Mouse (Mus musculus) c-Kit-positive CD71-positive TER-119-negative erythroid progenitor cells, embryonic 14.5 days (primary cell): ENCODE results near the gene Camta1.

Experiments used
- DNase-seq: peaks from one replicate; pipeline ENCODE4 v3.0.0-alpha.2; 2013; ENCODE audit warnings: low read depth

Gene Camta1

GRCm38 (mm10) chr4:151860441-151861331 is 990 bp downstream of the Camta1 start:
- peak; percentile 31 for DNase-seq

- DNase-seq, result no peak
Observed at GRCm38 (mm10) chr4:151859275-151859674, 2.4 kb downstream of the Camta1 start.

GRCm38 (mm10) chr4:151853949-151854348 is 7.7 kb downstream of the Camta1 start:
- peak; percentile 39 for DNase-seq

GRCm38 (mm10) chr4:151851179-151851578 is 10.5 kb downstream of the Camta1 start:
- DNase-seq, result peak; percentile 62

GRCm38 (mm10) chr4:151842591-151842990 is 19.1 kb downstream of the Camta1 start:
- DNase-seq, result no peak

GRCm38 (mm10) chr4:151838518-151838917 is 23.2 kb downstream of the Camta1 start:
- no peak for DNase-seq

- no peak for DNase-seq
Observed at GRCm38 (mm10) chr4:151835860-151836259, 25.8 kb downstream of the Camta1 start.

GRCm38 (mm10) chr4:151834536-151834935 is 27.1 kb downstream of the Camta1 start:
- no peak for DNase-seq

- DNase-seq, result no peak
Observed at GRCm38 (mm10) chr4:151833940-151834449, 27.7 kb downstream of the Camta1 start.

- DNase-seq, result no peak
Observed at GRCm38 (mm10) chr4:151827840-151828239, 33.8 kb downstream of the Camta1 start.

GRCm38 (mm10) chr4:151827356-151827755 is 34.3 kb downstream of the Camta1 start:
- DNase-seq, result no peak

GRCm38 (mm10) chr4:151823963-151824362 is 37.7 kb downstream of the Camta1 start:
- DNase-seq, result no peak

- DNase-seq, result no peak
Observed at GRCm38 (mm10) chr4:151822986-151823385, 38.7 kb downstream of the Camta1 start.

- no peak for DNase-seq
Observed at GRCm38 (mm10) chr4:151817981-151818766, 43.5 kb downstream of the Camta1 start.

GRCm38 (mm10) chr4:151813711-151814110 is 48.0 kb downstream of the Camta1 start:
- no peak for DNase-seq

- no peak for DNase-seq
Observed at GRCm38 (mm10) chr4:151805685-151806084, 56.0 kb downstream of the Camta1 start.

GRCm38 (mm10) chr4:151805046-151805445 is 56.6 kb downstream of the Camta1 start:
- no peak for DNase-seq

- DNase-seq, result no peak
Observed at GRCm38 (mm10) chr4:151804208-151804607, 57.5 kb downstream of the Camta1 start.

- DNase-seq, result no peak
Observed at GRCm38 (mm10) chr4:151798630-151799029, 63.0 kb downstream of the Camta1 start.

- DNase-seq, result no peak
Observed at GRCm38 (mm10) chr4:151793694-151794093, 68.0 kb downstream of the Camta1 start.

- DNase-seq, result no peak
Observed at GRCm38 (mm10) chr4:151786946-151787705, 74.5 kb downstream of the Camta1 start.

GRCm38 (mm10) chr4:151780511-151780910 is 81.2 kb downstream of the Camta1 start:
- DNase-seq, result no peak
